Mouse (Mus musculus) heart, adult 9 months (tissue): ENCODE measurements at regions not wholly inside any gene's neighbourhood (a gene's known extent, or its start where the extent isn't known, plus 50 kb on each side); places are given as distances from the start of the nearest gene placed in this dataset.

Experiments used
- DNase-seq, 2 experiments: peaks; one replicate each; pipeline ENCODE4 v3.0.0; 2022; ENCODE audit warnings: low spot score in 2 of 2

DNA sequence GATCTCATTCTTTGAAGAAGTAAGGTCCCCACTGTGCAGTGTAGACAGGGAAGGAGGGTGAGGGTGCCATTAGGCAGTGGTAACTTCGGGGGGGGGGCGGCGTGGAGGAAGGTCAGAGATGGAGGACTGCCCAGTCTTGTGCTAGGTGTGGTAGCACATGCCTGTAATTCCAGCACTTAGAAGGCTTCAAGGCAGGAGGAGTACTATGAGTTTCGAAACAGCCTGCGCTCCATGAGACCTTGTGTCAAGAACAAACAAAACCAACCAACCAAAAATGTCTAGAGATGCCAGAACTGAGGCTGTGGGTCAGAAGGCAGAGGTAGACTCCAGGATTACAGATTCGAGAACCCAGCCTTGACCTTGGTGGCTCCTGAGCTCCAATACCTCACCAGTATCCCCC, 130.8 kb downstream of the Pja1 start:
- no peak for DNase-seq

DNA sequence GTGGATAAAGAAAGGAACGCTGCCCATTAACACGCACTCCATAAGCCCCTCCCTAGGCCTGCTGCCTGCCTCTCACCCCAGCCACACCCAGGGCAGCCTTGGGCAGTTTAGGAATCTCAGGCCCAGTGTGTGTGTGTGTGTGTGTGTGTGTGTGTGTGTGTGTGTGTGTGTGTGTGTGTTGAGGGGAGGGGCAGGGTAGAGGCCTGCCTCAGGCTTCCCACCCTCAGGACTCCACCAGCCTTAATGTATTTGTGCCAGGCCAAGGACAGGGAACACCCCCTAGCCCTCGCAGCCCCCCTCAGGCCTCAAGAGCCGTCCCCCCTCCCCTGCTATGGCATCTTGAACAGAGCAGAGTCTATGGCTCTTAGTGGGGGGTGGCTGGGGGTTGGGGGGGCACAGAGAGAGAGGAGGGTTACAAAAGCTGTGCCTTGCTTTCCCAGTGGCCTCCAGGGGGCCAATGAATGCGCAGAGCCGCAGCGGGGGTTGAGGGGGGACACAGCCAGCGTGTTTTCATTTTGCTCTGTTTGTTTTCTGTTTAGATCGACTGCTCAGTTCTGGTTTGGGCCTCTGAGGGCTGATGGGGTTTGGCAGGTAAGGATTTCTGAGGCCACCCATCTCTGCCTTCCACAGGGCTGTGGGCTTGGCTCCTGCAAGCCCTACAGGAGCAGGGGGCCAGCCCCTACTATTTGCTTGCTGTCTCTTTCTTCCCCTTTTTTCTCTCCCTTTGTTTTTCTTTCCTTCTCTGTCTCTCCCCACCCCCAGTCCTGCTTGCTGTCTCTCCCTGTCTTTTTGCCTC, 131.8 kb downstream of the Pja1 start:
- DNase-seq = no peak

DNA sequence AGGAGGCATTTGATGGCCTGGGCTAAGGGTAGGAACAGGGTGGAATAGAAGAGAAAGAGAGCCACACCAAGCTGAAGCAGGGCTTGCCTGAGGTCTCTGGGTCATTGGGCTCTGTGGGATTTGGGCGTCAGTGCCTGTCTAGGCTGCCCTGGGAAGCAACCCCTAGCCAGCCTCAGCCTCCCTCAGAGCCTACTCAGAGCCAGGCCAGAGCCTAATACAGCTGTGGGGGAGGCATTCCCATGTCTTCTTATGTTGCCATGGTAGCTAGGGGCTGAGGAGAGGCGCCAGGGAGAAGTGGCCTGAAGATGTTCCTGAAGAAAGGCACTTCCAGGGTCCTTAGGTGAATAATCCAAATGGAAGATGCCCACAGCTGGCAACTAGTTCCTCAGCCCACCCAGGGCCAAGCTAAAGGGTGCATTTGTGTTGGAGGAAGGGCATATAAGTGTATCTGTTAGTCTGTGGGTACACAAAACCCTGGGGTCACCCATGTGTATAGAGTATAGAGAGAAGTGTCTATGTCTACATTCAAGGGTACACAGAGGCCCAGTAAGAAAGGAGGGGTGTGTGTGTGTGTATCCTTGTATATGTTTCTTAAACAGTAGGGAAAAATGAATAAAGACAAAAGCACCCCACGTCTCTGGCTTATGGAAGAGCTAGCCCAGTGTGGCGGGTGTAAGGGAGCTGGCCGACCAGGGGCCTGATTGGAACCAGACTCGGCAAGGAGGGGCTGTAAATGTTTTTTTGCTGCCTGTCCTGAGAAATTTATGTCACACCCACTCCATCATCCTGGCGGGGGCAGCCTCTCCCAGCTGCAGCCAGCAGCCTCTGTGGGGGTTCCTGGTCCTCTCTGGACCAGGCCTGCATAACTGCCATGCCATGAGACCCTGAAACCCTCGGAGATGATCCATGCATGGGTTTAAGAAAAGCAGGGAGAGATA, 134.2 kb downstream of the Pja1 start:
- no peak for DNase-seq

DNA sequence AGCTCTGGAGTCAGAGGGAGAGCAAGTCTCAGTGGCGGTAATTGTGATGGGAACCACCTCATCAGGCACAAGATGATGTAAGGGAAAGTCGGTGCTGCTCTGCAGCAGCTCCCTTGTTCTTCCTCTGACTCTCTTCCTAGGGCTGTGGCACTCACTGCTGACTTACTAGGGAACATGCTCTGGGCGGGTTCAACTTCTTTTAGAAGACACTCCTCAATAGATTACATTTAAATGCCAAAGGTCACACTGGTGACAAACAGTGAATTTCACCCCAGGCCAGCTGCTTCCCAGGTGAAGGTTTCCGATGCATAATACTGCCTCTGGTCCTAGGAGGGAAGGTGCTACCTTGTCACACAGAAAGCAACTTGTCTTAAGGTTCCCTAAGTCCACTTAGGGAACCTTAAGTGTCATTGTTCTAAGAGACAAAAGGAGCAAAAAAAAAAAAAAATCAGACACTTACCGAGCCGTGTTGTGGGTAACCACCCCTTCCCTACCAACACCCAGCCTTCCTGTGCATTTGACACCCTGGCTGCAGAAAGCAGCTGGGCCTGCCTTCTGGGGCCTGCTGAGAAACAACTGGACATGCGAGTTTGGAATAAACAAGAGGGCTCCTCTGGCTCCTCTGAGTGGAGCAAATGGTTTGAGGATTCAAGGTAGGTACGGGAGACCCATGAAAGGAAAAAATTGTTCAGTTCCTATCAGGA, 135.0 kb downstream of the Pja1 start:
- DNase-seq = no peak

DNA sequence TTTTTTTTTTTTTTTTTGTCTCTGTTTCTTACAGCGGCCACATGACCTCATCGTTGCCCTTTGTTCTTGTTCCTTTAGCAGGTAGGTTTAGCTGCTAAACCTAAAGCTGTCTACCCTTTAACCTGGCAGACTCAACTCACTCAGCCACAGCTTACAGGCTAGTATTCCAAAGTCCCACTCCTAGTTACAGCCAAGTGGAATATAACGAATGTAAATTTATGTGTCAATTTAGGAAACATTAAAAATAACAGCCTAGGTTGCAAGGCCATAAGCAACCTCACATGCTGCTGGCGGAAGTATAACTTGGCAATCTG, 138.7 kb downstream of the Pja1 start:
- no peak for DNase-seq

DNA sequence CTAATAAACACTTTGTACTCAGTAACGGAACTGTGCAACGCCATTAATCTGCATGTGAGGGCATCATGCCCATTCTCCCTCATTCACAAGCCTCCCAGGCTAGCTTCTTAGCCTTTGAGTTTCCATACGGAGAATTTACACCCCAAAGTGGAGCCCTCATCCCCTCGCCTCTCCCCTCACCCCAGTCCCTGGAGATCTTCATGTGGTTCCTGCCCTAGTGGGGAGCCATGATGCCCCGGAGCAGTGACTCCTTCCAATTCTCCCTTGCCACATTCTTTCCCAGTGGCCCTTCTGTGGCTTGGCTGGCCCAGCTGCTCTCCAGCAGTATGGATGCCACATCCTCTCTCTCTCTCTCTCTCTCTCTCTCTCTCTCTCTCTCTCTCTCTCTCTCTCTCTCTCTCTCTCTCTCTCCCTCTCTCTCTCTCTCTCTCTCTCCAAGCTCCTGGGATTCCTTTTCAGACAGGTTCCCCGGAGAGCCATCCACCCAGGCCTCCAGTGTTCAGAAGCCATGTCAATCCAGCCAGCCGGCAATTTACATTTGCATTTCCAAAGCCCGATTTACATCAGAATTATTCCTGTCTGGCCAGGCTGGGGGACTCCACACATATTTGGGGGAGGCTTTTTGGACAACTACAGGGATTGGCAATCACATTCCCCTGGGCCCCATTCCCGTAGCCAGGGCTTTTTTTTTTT, 139.2 kb downstream of the Pja1 start:
- no peak for DNase-seq

DNA sequence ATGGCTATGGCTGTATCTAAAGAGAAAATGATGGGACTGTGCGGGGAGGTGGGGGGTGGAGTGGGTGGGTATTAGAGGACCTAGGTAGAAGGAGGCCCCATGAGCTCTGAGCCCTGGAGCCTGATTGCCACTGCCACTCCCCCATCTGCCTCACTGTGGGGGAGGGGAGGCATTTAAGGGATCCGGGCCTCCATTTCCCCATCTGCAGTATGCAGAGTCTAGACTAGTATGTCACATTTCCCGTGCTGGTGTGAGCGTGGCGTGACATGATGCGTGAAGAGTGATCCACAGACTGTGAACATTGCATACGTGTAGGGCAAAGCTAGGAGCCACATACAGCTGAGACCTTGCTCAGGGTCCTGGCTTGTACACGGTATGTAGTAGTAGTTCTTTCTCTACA, 140.7 kb downstream of the Pja1 start:
- no peak for DNase-seq

DNA sequence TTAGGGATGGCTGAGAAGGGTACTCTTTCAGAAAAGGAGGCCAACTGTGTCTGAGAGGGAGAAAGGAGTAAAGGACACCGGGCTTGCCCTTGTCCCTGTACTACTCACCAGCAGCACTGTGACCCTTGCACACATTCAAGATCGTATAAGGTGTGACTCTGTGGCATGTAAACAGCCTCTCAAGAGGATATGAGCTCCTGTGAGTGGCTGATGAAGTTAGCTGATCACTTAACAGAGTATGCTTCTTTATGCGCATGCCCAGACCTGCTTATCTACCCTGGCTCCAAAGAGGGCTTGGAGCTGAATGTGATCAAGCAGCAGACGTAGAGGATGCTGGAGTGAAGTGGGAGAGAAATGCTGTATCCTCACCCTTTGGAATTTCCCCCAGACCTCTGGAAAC, 142.5 kb downstream of the Pja1 start:
- DNase-seq = no peak

DNA sequence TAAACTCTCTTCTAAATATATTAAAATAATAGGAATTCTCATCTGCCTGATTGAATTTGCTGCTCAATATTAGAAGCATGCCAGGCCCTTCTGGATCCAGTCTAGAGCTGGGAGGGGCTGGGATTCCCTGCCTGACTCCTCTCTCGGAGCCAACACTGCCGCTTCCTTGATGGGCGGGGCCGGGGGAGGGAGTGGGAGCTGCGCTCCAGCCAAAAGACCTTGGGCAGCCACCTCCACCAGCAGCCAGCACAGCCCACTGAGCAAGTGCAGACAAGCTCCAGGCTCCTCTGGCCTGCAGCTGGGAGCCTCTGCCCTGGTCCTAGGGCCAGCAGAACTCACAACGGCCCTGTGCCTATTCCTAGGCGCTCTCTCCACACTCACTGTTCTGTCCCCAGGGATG, 144.9 kb downstream of the Pja1 start:
- peak; percentile 22 to 61 for DNase-seq

DNA sequence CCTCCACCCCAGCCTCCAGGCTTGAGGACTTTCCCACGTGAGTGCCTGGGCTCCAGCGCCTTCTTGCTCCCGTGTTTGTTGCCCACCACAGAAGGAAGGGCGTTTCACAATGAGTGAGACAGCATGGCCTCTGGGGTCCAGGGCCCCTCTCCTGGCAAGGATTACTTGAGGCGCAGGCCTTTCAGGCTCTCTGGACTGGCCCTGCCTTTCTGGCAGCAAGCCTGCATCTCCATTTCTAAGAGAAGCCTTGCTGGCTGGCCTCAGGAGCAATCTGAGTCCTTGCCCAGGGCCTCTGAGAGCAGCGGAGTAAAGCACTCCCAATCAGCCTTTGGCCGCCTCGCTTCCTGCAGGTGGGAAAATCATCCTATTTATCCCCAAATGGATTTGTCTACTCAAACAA, 145.6 kb downstream of the Pja1 start:
- peak; percentile 40 to 50 for DNase-seq

DNA sequence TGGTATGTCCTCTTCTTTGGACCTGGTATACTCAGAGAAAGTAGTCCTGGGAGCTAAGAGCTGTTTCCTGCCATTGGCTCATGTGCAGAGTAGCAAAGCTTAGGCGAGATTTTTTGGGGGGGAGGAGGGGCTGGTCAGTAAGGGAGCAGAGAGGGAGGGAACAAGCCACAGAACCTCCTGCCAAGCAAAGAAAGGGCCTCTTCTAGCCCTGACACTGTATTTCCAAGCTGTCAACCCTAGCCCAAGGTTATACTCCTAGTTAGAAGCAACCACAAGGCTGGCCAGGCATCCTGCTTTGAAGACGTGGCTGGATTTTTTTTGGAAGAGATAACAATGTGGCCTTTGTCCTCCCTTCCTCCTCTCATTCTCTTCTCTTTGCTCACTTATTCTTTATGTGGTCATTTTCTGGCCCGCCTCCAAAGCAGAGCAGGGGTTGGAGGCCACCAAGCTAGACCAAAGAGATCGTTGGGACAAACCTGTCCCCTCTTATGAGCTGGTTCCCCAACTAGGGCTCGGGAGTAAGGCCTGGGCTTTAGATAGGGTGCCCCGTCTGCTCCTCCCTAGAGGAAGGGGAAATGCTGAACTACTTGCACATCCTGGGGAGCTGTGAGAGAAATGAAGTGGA, 146.4 kb downstream of the Pja1 start:
- DNase-seq = no peak

DNA sequence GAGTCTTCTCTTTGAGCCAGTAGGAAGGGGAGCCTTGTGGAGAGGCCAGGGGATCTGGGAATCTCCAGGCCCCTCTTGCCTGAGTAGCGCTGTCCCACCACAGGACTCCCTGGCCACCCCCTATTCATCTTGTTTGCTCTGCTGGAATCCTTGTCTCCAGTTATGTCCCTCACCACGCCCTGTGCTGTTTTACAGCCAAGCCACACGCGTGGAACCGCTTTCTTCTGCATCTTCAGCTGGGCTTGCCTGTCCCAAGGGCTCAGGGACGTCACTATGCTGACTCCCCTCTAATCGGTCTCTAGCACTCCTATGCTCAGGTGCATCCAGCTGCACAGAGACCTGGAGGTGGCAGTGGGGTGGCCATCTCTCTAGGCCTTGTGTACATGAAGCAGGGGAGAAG, 151.3 kb downstream of the Pja1 start:
- no peak for DNase-seq

DNA sequence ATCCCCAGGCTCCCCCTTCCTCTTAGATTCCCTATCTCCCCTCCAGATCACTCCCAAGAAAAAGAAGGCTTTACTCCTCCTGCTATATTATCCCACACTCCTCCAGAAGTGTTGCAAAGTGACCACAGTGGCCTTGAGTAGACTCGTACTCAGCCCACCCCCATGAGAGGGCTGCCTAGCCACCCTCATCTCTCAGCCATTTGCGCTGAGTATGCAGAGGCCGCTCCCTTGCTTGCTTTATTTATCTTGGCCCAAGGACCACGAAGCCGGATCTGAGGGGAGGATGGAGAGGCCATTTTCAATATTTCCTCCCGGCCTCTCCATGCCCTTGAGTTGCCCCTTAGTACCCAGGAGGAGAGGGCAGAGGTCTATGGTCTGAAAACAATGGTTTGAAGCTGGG, 151.9 kb downstream of the Pja1 start:
- no peak for DNase-seq

DNA sequence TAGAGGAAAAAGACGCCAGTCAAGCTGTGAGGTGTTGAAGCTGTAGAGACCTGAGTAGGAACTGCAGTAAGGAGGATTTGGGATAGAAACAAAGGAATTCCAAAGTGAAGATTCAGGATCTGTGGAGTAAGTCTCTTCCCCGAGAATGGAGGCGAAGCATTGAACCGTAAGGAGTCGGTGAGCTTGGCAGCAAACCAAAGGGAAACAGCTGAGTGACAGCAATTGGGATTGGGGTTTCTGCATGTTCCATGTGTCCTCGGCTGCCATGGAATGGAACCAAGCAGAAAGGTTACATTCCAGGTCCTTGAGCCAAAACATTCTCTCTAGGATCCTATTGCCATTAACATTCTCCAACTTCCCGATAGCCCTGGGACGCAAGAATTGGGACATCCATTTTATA, 152.9 kb downstream of the Pja1 start:
- no peak for DNase-seq

DNA sequence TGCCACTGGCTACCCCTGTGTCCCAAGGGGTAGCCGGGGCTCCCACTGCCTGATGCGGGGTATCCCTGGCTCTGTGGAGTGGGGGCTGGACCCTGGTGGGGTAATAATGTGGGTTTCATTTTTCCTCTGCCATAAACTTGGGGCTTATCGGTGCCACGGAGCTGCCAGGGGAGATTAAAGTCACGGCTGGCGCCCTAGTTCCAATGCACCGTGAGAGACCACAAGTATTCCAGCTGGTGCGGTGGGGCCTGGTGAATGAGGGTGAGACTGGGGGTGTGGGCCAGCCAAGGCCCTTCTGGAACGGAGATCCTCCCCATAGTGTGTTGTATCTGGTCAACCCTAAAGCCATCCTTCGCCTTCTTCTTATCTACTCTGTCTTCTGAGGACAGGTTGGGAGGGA, 153.3 kb downstream of the Pja1 start:
- DNase-seq = no peak

DNA sequence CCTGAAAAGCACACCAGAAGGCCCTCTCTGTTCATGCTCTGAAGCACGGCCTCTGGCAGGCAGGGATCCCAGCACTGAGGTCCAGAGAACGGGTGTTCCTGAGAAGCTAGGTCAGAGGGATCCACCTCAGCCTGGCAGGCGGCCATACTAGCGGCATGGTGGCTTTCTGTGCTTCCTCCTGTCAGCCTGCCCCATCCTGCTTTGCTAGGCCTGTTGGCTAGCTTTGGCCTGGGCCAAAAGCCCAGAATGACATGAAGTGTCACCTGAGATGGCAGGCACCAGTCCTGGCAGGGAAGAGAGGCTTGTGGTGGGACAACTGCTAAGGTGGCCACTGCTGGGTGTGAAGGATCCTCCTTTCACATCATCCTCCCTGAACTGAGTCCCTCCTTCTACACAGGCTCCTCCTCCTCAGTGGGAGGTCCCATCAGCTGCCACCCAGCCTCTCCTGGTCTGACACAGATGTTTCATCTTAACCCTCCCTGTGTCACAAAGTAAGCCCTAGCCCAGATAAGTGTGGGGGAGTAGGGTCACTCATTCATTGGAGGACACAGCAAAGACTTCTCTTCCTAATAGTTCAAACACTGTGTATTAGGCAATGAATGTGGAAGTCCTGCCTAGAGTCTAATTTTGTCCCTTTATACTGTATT, 154.5 kb downstream of the Pja1 start:
- DNase-seq = peak; percentile 34 to 40

DNA sequence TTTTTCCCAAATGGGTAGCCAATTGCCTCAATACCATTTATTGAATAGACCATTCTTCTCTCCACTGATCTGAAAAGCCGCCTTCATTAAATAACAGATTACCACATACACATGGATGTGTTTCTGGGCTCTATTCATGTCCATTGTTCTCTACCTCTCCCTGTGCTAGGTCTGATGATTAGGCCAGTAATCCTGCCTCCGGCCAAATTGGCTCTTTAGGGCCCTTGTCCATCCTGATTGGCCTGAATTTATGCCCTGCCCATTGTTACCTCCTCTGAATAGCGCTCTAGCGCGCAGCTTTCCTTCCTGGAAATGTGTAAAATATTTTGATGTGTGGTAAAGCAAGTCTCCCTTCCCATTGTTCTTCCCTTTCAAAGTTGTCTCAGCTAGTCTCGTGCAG, 163.2 kb downstream of the Efnb1 start:
- no peak for DNase-seq

DNA sequence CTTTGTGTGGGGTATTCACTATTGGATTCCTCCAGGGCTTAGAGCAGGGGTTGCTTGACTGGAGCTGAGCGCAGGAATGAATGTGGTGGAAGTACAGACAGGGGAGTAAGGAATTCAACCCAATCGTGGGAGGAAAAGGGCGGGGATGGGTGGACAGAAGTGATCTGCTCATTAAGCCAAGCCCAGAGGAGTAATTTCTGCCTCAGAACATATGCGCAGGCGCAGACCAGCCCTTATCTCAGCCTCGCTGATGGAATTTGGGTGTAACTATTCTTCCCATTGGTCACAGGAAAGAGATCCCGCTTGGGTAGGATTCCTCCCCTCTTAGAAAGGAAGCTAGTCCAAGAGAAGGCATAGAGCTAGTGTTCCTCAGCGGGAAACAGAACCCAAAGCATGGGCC, 158.8 kb downstream of the Efnb1 start:
- DNase-seq = peak; percentile 67 to 69

DNA sequence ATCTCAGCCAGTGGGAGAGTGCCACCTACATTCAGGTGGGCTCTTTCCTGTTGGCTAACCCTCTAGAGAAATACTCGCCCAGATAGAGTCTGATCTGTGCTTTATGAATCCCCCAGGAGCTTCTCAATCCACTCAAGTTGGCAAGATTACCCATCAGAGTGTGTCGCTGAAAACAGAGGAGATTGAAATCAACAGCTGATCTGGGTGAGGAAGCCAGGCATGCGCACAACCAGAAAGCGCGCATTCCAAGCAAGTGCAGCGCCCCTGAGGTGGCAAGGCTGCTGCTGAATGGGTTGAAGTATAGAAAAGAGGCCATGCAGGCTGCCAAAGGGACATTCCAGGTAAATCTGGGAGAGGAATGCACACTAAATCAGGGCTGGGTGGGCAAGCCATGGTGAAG, 158.0 kb downstream of the Efnb1 start:
- no peak for DNase-seq

DNA sequence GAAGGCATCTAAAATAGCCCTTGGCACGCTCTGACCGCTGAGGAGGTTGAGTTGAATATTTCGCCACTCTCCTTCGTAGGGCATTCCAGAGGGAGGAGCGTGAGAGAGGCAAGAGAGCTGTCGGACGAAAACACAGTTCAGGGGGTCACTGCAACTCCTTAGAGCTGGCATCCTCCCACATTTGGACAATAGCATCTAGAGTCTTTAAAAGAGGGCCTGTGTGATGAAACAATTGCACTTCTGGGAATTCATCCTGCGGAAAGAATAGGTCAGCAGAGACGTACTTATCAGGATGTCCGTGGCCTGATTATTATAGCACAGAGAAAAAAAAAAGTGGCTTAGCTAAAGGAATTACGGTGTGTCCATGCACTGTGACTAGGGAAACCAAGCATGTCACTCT, 156.8 kb downstream of the Efnb1 start:
- DNase-seq = peak; percentile 23 to 66

DNA sequence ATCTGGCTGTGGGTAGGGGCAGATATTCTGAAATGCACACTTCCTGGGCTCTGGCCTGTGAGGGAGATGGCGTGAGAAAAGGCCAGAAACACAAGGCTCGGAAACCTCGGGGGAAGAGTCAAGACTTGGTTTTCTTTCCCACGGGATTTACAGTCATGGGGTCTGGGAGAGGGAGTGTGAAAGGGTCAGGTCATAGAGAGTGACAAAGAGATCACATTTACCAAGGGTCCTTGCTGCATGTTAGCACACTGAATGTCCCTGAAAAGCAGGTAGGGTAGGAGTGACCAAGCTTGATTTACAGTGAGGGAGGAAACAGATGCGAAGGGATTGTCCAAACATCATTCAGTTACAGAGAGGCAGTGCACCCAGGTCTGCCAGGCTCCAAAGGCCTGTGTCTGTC, 156.0 kb downstream of the Efnb1 start:
- peak in 1 of 2 experiments; percentile 23 for DNase-seq
